Mouse (Mus musculus) thymus, adult 2 months (tissue): Measurements from ENCODE around the gene Casz1.

ENCODE experiments used
- CTCF ChIP-seq: fragments of 200-500 bp; IDR thresholded peaks from 2 replicates; pipeline ENCODE4 v1.5.1; 2012; ENCODE audit warnings: mild to moderate bottlenecking, control low read depth, low read length, moderate library complexity, borderline replicate concordance; ENCODE audit not compliant: control insufficient read depth, poor library complexity, insufficient read depth; ENCODE audit errors: extremely low read depth
- POLR2A ChIP-seq: fragments of 200-500 bp; IDR thresholded peaks from 2 replicates; pipeline ENCODE4 v1.6.1; 2012; ENCODE audit warnings: mild to moderate bottlenecking, low read length, control low read depth, moderate library complexity; ENCODE audit not compliant: control insufficient read depth, poor library complexity, insufficient read depth; ENCODE audit errors: extremely low read depth

DNA sequence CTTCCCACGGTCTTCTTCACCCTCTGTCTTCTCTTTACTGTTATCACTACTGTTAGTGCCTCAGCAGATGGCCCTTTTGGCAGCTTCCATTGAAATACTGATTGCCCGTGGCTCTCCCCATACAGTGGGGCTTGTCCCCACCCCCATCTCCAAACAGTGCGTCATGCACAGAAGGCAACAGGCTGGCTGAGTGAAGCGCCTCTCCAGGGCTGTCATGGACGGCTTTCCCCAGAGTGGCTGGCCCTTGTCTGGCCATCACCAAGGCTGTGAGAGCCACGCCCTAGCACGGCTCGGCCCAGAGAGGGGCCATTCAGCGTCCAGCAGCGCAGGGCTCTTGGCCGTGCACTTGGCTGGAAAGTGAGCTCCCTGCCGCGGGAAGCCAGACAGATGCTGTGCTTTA is 131.0 kb downstream of the Casz1 start:
- no peak for TF ChIP-seq CTCF
- TF ChIP-seq POLR2A, result no peak
